Mouse (Mus musculus) brain, embryonic 14.5 days (tissue): ENCODE measurements around the gene Ercc2. TPM values are rescaled to one million over a fixed set of nuclear protein-coding genes. Genes with fewer than 3 reads are reported as not detected.

ENCODE experiments used
- DNase-seq: peaks from one replicate; pipeline ENCODE4 v3.0.0-alpha.2; 2011; ENCODE audit warnings: low read depth
- CTCF ChIP-seq: fragments of 200-500 bp; IDR thresholded peaks from 2 replicates; pipeline ENCODE4 v1.5.1; 2012; ENCODE audit warnings: inconsistent platforms, mild to moderate bottlenecking, moderate library complexity, borderline replicate concordance; ENCODE audit not compliant: insufficient read depth, insufficient read length; ENCODE audit errors: extremely low read depth
- POLR2A ChIP-seq: fragments of 200-500 bp; IDR thresholded peaks from 2 replicates; pipeline ENCODE4 v1.6.1; 2012; ENCODE audit warnings: mild to moderate bottlenecking, inconsistent platforms, borderline replicate concordance; ENCODE audit not compliant: poor library complexity, insufficient read depth, insufficient read length, severe bottlenecking; ENCODE audit errors: extremely low read depth
- polyA plus RNA-seq: library from polyadenylated mRNA; depleted of rRNA; stranded (reverse); fragments of >200 nt; gene quantifications from 2 replicates; pipeline ENCODE4 v1.2.3, GENCODE M21; 2012; rRNA removed

Ercc2 gene
- 81.7 and 106 TPM in 2 replicates for polyA plus RNA-seq

DNA sequence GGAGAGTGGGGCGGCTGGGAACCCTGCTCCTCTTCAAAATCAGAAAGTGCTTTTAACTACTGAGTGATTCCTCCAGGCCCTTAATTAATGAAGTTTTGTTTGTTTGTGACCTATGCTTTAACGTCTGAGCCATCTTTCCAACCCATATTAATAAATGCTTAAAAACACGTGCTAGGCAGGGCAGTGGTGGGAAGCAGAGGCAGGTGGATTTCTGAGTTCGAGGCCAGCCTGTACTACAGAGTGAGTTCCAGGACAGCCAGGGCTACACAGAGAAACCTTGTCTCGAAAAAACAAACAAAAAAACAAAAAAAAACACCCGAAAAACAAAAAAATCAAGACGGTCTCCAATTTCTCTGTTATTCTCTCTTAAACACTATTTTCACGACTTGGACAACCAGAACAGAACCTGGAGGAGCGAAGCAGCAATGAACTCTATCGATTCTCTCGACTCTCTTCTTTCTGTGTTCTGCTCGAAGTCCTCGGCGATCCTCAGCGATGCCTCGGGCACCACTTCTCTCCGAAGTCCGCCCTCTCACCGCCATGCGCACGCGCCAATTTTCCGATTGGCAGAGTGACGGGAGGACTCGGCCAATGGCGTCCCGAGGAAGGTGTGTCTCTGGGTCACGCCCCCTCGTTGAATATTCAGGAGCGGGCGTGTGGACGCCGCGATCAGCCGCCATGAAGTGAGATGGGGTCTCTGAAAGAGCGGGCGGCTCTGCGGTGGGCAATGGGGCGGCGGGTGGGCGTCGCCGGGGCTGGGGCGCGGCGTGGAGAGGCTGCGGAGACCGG lies at the start of gene Ercc2:
Ercc2 (plus strand) TSS at position 634 of the 789 bp plus-strand sequence.
- no peak for TF ChIP-seq CTCF
- peak; percentile 47; the same call in 1 of the 2 replicates for TF ChIP-seq POLR2A
- DNase-seq: peak; percentile 100

DNA sequence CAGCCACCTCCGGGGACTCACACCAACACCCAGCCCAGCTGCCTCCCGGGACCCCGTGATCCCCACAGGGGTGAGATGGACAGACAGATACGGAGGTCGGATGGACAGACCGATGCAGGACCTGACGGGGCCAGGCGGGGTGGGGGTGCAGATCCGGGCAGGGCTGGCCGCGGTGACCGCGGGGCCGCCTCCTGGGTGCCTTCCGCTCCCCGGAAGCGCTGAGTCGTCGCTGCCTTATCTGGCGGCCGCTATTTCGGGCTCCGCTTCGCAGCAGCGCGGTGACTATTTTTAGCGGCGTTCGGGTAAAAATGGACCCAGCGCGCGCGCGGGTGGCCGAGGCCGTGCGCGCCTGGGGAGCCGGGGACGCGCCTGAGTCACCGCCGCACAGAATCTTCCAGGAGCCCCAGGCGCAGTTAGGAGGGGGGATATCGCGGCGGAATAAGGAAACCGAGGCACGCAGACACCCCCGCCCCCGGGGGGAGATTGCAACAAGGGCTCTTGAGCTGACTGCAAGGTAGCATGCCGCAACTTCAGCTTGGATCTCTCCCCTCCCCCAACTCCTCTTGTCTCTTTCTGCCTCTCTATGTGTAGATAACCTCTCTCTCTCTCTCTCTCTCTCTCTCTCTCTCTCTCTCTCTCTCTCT lies 49.0 kb upstream of the Ercc2 start:
- TF ChIP-seq CTCF: no peak
- 0 out of 2 replicates have a peak, but pooled peaks have one; percentile 17 for TF ChIP-seq POLR2A
- DNase-seq: peak; percentile 79

DNA sequence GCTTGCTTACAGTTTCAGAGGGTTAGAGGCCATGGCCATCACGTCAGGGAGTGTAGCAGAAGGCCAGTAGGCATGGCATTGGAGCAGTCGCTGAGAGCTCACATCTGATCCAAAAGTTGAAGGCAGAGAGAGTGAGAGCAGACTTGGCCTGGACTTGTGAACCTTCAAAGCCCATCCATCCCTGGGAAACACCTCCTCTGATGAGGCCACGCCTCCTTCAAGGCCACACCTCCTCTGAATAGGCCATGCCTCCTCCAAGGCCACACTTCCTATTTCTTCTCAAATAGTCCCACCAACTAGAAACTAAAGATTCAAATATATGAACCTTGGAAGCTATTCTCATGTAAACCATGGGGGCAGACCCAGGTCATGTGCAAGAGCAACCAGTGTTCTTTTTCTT lies 46.2 kb upstream of the Ercc2 start:
- TF ChIP-seq POLR2A (no peak), CTCF (no peak)

DNA sequence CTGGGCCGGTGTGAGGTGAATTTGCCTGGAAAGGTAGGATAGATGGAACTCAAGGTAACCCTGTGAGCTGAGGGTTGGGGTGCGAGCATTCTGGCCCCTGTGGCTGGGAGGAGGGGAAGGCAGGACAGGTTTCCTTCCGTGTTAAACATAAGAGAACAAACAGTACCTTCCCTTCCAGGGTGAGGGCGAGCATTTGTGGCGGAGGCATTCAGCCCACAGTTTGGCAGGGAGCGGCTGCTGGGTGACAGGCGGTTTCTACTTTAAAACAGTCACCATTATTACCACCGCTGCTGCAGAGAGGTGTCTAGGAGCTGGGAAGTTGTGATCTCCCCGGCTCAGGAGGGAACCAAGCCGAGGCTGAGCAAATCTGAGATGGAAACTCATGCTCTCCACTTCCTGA lies 44.7 kb upstream of the Ercc2 start:
- TF ChIP-seq CTCF (no peak), POLR2A (no peak)
- no peak for DNase-seq

More for the DNA sequence above, 46.2 kb upstream of the Ercc2 start:
- no peak for DNase-seq

DNA sequence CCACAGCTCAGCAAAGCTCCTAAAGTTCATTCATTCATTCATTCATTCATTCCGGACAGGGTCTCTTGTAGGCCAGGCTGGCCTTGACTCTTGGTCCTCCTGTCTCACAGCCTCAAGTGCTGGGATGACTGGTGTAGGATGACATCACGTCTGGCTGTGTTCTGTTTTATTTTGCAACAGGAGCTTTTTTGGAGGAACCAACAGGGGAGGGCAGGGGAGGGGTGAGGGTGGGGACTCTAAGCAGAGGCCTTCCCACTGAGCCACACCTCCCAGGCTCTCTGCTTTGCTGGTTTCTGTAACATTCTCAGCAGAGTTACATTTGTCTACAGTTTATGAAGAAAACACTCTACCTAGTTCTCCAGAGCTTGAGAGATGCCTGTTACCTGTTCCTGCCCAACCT lies 43.8 kb upstream of the Ercc2 start:
- TF ChIP-seq POLR2A: no peak
- no peak for TF ChIP-seq CTCF
- no peak for DNase-seq

DNA sequence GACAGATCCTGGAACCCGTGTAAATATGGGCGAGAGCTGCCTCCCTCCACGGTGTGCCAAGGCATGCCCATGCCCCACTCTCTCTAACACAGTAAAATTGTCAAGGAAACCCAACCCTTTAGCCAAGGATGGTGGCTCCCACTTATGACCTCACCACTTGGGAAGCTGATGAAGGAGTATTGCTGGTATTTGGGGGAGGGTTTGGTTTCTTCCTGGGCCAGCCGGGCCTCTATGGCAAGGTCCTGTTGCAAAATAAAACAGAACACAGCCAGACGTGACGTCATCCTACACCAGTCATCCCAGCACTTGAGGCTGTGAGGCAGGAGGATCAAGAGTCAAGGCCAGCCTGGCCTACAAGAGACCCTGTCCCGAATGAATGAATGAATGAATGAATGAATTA lies 43.2 kb upstream of the Ercc2 start:
- no peak for DNase-seq
- no peak for TF ChIP-seq CTCF
- no peak for TF ChIP-seq POLR2A

DNA sequence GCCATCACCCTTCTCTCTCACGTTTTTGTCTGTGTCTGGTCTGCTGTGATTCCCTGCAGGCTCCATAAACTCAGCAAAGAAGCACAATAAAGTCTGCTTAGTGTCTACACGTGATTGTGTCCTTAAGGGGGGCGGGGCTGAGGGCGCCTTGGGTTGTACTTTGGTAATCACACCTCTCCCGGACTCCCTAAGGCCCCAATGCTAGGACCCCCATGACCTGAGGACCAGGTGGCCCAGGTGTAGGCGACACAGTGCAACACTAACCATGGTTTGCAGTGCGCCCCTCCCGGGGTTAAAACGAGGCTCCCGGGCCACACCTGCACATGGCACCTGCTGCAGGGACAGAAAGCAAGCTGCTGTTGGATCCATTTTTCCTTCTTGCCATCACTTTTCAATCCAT lies 40.6 kb upstream of the Ercc2 start:
- no peak for TF ChIP-seq CTCF
- DNase-seq: no peak

DNA sequence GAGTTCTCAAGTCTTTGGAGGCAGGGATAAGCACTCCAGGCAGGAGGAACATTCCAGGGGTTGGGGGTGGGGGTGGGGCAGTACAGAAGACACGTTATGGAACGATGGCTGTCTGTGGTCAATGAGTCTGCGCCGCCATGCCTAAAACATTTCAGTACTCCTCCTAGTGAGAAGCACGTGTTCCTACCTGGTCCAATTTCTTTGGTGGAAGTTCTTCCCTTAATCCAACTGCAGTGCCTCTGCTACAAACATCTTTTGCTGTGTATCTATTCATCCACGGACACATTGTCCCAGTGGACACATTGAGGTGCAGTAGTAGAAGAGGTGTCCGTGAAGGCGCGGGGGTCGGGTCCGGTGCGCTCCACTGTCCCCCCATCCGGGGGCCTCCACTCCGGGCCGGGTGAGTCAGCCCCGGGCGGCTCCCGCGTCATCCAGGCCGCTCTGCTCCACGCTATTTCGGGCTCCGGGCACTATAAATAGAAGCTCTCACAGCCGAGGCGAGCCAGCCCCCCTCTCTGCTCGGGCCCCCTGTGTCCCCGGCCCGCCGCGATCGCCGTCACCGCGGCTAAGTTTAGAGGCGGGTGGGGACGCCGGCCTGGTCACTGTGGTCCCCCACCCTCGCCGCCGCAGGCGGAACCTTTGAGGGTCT lies 39.9 kb upstream of the Ercc2 start:
- no peak for DNase-seq
- TF ChIP-seq POLR2A (no peak), CTCF (no peak)

DNA sequence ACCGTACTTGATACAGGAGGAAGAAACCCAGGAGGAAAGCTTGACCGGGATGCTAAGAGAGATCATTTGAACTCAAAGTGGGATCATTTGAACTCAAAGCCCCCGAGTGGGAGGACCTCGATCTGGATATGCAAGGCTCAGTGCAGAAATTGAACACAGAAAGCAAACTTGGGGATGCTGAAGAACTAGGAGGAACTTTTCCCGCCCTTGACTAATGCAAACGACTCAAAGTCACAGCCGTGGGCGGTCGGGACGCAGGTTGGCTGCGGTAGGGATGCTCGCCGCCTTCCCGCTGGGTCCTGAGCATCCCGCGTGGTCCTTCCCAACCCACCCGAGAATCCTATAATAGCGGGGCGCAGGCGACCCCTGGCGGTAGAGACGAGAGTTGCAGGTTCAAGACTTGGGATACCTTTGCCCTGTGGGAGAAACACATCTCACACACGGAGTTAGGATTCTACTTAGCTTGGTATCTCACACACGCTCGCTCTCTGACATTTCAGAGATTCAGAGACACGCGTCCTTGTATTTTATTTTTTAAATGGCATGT lies 39.3 kb upstream of the Ercc2 start:
- TF ChIP-seq POLR2A (no peak), CTCF (peak; percentile 97)
- DNase-seq: peak; percentile 86

DNA sequence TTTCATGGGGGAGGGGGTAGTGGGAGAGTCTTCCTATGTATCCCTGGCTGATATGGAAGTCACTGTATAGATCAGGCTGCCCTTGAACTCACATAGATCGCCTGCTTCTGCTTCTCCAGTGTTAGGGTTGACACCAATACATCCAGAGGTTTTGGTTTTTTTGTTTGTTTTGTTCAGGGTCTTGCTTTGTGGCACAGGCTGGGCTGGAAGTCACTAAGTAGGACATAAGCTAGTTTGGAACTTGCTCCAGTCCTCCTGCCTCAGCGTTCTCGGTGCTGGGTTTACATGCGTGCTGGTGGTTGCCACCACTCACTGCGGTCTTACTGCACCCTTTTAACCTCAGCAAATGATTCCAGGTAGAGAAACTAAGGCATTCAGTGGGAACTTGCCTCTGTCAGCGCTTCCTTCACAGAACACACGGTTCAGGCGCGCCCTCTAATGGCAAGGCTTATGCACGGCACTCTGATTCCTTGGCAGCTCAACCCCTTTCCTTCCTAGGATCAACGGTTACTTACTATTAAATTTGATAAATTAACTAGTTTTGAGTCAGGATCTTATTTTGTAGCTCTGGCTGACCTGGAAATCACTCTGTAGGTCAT lies 38.5 kb upstream of the Ercc2 start:
- DNase-seq: peak; percentile 84

More for the DNA sequence above, 38.5 kb upstream of the Ercc2 start:
- TF ChIP-seq CTCF (peak; percentile 95), POLR2A (no peak)
